Mouse (Mus musculus): ENCODE data around the gene Pigh. TPM values are rescaled to one million over a fixed set of nuclear protein-coding genes. Genes with fewer than 3 reads are reported as not detected.

The Pigh gene
- total and polyA plus RNA-seq, 3 experiments: 10.5 to 17.5 (median 12.6) TPM

DNA sequence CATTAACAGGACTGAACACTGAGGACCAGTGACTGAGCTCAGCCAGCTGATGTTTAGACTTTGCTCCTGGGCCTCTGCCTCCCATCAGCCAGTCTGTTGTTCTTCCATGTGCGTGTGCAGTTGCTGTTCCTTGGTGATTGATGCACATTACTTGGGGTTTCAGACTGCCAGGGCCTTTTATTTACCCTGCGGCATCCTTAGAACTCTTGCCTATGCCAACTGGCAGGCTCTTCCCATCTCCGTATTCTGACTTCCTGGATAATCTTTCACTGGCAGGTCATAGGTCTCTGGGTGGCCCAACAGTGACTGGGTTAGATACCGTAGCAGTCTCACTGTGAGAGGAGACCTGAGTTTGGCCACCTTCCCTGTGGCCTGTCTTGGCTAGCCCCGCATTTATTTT, 21.9 kb downstream of the Pigh start:
- DNase-seq: no peak

DNA sequence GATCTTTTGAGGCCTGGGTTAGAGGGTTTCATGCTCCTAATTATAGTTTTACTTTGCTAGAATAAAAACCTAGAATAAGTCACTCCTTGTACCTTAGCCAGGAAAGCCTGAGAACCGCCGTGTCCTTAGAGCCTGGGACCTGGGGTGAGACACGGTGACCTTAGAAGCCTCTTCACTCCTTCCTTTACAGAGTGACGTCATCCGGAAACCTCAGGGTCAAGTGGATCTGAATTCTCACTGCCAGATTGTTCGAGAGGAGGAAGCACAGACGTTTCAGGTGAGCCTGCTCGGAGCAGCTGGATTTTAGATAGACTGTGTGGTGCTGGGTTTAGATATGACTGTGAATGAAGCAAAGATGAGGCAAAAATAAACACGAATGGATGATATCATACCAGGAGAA, 23.0 kb downstream of the Pigh start:
- DNase-seq: no peak

DNA sequence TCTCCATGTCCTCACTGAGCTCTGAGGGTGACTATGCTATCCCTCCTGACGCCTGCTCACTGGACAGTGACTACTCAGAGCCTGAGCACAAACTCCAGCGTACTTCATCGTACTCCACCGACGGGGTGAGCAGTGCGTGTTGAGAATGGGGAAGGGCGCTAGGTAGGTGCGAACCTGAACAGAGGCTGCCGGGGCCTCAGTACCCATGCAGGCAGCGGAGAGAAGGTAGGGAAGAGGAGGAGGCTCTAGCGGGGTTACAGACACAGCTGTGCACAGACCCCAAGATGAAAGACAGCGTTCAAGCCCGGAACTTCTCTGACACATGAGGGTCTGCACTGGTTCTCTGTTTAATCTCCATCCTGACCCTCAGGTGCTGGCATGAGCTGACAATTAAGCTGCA, 25.0 kb downstream of the Pigh start:
- DNase-seq: no peak

DNA sequence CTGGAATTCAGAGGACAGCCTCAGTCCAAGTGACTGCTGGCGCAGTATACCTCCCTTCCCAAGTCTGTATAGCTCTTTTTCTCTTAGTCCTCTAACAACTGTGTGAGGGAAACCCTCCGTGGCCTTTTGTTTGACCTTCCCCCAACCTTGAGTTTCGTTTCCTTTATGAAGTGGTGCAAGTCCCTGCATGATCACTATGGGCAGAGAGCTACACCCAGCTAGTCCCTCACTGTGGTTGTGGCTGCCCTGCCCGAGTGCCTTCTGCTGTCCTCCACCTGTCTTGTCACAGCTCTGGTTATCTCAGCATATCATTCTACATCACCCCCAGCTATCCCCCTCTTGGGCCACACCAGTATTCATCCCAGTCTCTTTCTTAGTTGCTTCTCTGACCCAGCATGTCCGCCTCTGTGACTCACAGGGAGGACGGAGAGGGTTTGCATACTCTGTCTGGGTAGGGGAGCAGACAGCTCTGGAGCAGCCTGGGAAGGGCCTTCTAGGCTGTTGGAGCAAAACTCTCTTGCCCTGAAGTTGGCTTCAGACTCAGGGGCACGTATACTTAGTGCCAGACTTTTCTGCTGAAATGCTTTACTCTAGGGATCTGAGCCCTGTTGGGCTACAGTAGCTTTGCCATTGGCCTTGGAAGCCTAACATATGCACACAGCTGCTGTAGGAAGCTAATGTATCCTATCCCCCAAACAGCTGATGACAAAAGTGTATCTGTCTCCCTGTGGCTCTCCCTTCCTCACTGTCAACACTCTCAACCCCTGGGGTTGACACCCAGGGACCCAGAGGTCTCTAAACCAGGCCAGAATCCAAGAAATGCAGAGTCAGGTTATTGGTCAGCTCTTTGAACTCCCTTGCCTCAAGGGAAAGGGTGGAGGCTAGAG, 28.4 kb downstream of the Pigh start:
- DNase-seq: no peak

DNA sequence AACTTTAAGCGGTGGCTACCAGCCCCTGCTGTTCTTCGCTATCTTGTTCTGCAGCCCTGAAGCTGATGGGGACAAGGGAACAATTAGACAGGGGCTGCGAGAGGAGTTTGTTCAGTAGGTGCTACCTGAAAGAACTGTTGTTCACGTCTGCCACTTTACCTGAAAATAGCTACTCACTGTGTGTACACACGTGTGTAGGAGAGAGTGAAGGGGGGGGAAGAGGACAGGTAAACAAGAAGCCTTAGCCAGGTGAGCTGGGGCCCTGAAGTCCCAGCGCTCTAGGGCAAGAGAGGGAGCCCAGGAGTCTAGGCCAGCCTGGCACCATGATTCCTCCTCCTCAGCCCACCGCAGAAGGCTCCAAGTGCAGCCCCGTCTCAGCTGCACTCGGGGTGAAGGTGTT, 29.3 kb downstream of the Pigh start:
- no peak for DNase-seq

DNA sequence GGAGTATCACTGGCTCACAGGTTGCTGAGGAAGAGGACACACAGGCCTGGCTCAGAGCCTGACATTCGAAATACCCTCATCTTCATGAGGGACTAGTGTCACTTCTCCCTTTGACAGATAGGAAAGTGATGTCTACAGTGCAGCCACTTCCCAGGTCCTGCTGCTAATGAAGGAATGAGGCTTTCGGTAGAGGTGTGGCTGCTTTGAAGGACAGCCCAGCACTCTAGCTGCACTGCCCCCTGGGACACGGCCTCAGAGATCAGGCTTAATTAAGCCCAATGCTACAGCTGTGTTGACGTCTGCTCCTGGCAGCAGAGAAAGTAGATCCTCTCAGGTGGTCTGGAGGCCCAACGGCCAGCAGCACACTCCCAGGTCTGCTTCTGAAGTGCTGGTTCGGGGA, 29.9 kb downstream of the Pigh start:
- no peak for DNase-seq

DNA sequence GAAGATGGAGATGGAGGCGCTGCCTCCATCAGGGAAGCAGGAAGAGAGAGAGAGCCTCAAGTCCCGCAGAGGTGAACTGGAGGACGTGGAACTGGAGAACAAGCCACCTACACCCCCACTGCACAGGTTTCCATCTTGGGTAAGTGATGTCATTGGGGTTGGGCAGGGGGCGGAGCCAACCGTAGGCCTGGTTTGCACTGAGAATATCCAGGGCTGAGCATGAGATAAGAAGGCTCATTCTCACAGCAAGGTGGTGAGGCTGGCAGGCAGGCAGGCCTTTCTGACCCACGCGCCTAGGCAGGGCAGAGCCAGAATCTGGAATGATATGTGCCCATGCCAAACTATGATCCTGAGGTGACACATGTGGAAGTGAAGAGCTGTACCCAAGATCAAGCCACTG, 34.2 kb downstream of the Pigh start:
- DNase-seq: no peak

DNA sequence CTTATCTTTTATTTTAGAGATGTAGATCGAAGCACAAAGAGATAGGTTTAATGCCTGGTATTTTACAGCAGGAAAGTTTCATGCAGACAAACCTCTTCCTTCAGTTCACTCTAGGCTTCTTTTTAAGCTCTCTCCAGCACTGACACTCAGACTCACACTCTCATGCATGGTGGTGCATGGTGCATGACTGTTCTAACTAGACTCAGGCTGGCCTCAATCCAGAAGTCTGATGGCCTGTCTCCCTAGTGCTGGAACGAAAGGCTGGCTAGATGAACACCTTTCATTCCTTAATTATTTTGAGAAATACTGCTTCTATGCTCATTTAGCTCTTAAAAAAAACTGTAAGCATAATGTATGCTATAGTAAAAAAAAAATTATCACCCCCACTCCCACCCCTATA, 37.4 kb downstream of the Pigh start:
- no peak for DNase-seq

DNA sequence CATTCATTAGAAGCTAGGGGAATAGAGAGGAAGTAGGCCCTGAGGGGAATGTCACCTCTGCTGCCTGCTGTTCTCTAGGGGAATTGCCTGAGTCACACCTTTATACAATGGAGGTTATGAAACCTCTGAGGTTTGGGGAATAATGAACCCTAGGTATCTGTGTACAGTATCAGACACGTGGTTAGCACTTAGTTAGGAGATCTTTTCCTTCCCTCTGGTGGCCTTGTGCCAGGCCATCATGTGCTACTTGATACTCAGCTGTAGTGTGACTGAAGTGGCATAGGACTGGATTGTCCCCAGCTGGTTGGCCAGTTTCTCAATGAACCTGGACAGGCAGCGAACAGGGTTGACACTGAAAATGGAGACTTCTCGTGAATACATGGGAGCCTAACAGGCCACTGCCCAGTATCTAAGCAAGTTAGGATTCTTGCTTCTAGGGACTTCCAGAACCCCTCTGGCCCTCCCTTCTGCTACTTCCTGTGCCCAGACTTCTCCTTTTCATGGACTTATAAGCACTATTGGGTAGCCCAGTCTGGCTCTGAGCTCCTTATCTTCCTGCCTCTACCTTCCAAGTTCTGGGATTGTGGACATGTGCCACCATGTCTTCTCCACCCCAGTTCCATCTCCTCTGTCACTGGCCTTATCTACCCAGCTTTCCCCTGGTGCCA, 38.8 kb downstream of the Pigh start:
- no peak for DNase-seq

DNA sequence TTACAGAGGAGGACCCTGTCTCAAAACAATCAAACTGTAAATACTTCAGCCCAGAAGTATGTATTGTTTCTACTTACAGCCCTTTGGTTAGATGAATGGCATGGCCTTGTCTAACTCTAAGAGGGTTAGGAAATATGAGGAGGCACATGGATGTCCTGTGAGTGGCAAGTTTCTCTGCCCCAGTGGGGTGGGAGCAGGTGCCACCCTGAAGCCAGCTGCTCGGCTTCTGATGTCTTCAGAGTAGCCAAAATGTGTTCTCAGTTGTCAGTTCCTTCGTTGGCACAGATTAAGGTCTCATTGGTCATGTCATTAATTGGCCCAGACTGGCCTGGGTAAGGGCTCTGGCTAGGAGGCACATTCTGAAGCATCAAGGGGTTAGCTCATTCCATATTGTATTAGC, 39.6 kb downstream of the Pigh start:
- no peak for DNase-seq

DNA sequence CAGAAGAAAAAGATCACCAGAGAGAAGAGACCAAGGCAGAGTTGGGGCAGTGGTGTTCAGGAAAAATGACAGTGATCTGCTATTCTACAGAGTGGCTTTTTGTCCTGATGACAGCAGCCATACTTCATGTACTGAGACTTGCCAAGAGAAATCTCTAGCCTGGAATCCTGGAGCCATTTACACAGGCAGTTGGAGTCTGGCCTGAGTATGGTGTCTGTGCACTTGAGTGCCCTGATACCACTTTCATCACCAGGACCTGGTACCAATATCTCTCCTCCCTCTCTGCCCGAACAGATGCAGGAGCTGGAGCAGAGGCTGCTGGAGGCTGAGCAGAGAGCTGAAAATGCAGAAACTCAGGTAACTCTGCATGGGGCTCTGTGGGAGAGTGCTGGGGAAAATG, 40.6 kb downstream of the Pigh start:
- DNase-seq: no peak

DNA sequence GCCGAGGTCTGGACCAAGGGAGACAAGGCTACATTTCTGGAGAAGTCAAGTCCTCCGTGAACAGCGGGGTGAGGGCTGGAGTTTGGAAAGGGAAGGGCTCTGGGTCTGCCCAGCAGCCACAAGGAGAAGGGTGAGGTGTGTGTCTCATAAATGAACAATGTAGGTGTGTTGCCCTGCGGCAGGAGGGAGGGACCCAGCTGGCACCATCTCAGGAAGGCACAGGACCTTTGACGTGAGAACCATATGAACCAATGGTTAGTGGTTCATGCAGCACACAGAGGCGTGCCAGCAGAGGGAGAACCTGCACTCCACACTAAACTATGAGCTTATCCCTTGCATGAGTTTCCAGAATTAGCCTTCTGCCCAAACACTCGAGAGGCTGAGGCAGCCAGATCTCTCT, 42.2 kb downstream of the Pigh start:
- DNase-seq: no peak

DNA sequence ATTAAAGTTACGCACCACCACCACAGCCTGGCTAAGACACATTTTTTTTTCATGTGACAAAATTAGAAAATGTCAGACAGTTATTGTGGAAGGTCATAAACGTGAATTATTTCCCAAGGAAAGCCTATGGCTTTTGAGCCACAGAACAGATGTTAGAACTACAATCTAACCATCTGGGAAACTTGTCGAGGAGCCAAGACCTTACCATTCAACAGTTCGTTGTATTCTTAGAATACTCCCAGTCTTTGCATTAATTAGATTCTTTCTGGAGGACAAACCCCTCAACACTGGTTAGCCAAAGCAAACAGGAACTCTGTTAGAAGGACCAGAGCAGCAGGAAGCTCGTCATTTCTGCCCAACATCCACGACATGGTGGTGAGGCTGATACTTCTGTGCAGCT, 43.3 kb downstream of the Pigh start:
- no peak for DNase-seq

DNA sequence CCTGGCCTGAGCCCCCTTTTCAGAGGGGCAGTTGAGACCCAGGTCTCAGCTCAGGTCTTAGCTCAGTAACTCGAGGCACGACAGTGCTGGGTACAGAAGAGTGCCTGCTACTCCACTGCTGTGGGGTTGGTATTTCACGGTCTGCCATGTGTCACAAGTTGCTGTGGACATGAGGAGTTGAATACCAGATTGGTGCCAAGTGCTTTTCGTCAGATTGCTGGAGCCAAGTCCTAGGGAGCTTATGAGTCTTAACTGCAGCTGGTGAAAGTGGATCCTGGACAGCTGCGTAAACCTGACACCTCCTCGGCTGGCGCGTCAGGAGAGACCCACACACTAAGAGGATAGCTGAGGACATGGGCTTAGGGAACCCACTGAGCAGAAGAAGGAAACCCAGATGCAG, 44.8 kb downstream of the Pigh start:
- DNase-seq: no peak

DNA sequence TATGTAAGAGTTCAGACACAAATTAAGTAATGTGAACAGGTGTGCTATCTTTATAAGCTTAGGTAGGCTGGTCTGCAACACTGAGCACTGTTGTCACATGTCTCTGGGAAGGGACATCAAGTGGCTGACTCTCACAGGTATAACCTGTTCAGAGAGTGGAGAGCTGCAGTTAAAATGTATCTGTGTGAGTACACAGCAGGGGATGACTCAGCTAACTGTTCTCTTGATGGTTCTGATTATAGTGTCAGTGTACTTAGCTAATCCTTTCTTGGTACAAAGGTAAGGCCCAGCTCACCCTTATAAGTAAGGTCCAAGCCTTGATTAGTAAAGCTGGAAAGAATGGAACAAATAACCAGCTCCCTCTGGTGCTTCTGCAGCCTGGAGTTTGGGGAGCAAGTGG, 48.0 kb downstream of the Pigh start:
- DNase-seq: no peak

DNA sequence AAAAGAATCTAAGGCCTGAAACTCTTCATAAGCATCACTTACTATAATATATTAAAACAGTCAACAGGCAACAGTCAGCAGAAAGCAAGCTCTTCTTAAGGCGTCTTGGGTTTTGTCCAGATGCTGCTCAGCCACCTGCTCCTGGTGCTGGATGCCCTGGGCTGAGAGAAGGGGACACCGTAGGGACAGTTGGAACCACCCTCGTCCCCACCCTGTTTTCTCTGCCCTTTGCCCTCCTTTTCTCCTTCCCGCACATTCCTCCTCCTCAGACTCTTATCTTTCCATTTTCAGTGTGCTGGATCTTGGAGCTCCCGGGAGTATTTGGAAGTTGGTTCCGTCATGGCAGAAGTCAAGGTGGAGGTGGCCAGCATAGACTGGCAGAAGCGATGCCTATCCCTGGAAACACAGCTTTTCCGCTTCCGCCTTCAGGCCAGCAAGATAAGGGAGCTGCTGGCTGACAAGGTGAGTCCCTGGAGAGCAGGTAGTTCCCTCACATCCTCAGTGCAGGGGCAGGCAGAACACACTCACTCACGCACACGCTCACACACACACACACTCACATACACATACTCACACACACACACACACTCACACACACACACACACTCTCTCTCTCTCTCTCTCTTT, 49.1 kb downstream of the Pigh start:
- DNase-seq: no peak

DNA sequence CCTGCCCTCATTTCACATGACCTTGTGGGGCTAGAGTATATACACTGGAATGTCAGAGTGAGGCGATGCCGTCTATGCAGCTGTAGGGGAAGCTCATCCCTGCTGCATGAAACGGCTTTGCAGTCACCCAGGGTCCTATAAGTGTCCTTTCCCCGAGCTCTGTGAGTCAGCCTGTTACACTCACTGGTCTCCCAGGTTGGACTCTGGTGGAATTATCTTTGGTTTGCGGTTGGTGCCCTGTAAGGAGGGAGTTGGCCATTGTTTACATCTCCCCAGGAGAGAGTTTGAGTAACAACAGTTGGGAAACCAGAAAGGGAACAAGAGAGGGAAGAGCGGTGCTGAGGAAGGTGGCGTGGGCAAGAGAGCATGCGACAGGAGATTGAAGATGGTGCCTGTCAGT, 49.7 kb downstream of the Pigh start:
- DNase-seq: no peak

DNA sequence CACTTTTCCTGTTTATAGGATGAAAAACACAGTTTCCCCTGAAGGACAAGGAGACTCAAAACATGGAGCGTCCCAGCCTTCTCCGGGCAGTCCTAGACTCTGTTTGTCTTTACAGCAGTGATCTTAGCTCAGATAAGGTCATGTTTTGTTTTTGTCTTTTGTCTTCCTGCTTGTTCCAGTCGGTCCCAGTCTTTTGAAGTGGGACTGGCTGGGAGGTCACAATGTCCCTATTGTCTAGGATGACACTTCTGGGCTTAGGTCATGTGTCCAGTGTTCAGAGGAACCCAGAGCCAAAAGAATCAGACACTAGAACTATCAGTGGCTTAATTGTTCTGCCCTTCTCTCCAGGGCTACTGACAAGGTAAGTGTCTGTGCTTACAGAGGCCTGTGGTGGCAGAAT, 54.1 kb downstream of the Pigh start:
- no peak for DNase-seq

DNA sequence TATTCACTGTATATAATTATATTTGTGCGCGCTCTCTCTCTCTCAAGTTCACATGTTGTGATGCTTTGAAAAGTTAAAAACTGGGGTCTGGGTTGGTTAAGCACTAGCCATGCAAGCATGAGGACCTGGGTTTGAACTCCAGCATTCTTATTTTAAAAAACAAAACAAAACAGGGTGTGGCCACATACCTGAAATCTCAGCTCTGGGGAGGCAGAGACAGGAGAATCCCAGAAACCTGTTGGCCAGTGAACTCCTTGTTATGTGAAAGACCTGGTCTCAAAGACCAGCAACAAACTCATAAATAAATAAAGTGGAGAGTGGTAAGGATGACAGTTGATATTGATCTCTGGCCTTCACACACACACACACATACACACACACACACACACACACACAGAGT, 55.1 kb downstream of the Pigh start:
- DNase-seq: no peak

All from adrenal gland, adult 2 months (tissue).